Mouse (Mus musculus) ovary, postnatal 10 days (tissue): ENCODE measurements around the gene P3h4.

Experiments used
- DNase-seq: peaks from one replicate; pipeline ENCODE4 v3.0.0; 2022; ENCODE audit warnings: low spot score

The P3h4 gene

DNA sequence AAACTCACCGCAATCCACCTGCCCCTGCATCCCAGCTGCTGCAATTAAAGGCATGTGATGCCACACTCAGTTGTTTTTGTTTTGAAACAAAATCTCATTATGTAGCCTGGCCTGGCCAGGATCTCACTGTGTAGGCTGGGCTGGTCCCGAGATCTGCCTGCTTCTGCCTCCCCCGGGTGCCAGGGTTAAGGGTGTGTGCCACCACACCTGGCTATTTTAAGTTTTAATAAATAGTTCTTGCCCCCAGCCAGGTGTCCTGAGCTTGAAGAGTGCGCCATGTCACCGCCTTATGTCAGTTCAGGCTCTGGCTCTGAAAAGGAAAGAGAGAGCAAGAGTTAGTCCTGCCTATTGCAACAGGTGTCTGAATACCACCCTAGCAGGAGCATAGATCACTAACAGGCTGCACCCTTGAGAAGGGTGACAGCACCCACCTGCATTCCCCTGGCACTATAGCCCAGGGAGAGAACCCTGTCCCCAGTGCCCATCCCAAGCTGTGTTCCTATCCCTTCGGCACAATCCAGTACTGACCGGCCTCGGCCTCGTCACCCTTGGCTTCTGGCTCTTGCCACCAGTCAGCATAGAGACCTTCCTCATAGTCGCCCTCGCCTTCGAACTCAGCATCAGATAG is 5.7 kb downstream of the P3h4 start:
- DNase-seq = no peak

DNA sequence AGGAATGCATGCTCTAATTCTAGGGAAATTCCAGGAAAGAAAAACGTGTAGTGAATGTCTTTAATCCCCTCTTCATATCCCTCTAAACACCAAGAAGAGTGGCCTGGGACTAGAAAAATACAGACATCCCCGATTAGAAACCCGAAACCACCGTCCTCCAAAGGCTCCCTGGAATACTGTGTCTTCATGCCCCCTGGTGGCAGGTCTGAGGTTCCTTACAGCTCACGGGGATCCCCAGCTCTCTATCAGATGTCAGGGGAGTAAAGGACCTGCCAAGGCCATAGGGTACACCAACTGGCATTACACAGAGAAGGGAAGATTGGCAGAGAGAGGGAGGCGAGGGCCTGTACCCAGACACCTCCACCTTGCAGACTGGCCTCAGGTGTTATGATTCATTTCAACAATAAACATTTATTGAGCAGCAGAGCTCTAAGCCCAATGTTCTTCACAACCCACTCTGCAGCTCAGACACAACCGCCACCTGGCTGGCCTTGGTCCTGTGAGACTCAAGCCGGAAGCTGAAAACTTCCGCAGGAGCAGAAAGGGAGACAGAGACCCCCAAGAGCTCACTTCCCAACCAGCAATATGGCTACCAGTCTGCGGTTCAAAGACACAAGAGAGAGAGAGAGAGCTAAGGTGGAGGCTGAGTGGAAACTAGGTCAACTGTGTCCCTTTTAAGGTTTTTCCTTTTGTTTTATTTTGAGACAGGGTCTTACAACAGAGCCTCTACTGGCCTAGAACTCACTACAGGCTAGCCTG is 6.4 kb downstream of the P3h4 start:
- no peak for DNase-seq

DNA sequence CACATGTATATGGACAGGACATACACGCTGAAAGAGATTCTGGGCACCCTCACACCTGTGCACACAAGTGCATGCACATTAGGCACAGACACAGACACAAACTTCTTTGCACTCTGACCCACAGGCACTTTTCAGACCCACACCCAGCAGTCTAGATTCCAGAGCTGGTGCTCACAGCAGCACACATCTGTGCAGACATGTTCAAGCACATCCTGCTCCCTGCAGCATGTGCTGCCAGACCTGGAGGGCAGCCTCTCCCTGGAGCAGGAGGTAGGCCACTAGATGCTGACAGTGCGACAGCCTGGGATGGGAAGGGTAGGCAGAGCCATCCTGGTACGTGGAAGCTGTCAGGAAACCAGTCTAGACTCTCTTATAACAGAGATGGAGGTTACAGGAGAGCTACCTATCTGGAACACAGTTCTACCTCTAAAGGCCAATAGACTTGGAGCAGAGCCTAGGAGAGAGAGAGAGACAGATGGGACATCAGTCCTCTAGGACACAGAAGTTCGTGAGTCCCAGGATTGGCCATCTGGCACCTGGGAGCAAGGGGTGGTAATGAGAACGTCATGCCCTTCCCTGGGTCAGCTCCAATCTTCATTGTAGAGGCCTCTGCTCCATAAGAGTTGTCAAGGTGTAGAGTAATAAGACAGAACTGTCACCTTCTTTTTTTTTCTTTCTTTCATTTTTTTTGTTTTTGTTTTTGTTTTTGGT is 7.5 kb downstream of the P3h4 start:
- DNase-seq = no peak

DNA sequence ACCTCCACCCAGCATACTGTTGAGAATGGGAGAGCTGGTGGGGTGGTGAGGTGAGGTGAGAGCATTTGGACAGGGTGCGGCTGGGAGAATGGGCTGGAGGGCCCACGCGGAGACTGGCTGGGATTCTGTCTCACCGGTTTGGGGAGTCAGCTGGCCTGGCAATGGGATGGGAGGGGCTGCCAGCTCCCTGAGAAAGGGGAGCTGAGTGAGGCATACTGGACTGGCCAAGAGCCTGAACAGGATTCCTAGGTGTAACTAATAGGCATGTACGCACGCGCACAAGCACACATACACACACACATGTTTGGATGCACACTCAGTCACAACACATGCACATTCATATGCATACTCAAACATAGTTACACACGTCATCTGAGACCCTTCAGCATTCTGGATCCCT is 8.4 kb downstream of the P3h4 start:
- DNase-seq = no peak

DNA sequence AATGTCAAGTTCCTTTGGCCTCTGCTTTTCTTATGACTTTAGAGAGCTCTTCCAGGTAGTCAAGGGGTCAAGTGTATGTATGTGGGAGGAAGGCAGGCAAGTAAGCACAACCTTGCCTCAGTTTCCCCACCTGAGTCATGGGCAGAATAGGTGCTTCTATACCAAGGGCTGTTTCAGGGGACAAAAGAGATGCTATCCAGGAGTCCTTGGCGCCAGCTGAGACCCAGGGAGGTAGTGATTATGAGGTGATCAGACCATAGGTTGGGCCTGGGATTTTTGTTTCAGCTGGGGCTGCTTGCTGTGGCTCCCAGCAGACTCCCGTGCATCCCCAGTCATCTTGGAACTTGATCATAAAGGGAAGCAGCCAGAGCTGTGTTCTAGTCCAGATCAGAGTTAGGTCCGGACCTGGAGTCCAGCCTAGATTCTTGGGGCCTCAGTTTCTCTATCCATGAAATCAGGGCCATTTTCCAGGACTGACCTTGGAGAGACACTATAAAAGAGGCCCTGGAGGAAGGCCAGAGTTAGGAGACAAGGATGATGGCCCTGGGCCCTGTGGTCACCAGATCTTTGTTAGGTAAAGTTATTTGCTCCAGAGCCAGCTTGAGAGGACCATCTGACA is 10.1 kb downstream of the P3h4 start:
- no peak for DNase-seq

DNA sequence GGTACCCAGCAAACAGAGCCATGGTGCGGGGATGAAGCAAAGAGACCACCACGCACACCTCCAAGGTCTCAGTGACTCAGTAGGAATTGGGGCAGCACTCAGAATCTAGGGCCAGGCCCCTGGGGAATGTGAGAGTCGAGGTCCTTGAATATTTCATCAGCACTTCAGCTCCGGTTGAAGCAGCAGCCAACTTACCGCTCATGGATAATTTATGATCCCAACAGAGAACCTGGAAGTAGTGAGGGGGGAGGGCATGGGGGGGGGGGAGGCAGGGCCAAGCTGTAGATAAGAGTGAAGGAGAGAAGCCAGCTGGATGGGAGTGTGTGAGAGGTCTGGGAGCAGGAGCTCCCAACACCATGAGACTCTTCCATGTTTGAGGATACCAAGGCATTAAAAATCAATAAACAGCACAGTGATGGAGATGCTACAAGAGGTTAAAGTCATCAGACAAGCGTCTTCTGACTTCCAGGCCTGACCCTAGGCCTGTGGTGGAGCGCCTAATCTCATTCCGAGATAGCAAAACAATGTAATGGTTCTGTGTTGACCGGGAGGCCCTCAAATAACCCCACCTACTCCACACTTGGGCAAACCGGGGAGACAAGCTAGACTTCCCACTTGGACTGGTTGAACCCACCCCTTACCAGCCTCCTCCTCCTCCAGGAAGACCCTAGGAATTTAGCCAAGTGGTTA is 11.0 kb downstream of the P3h4 start:
- DNase-seq = no peak

DNA sequence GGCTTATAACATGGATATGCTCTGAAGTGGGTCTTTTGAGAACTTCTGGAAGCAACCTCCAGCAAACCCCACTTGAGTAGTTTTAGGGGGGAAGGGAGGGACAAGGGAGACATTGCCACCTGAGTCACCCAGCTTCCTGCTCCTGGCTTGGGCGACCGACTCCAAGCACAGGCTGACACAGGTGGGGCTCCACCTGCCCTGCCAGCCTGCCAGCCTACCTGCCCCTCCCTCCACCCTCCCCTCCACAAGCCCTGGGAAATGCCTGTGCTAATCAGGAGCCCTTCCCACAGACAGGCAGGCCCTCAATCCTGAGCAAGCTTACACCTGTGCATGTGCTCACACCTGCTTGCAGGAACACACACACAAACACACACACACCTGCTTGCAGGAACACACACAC is 12.0 kb downstream of the P3h4 start:
- no peak for DNase-seq

DNA sequence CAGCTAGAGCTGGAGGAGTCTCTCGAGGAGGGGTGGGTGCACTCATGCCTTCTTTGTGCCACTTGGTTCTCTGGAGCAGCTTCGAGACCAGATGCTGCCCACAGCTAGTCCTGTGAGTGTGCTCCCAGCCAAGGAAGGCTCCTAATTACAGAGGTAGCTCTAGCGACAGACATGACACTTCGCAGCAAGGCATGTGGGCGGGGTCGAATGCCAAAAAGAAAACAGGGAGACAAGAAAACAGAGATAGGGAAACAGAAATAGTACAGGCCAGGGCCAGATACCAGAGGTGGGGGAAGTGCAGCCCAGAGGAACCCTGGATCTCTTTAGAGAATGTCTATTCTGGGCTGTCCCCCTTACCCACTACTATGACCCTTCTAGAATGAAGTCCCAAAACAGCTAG is 12.4 kb downstream of the P3h4 start:
- no peak for DNase-seq

DNA sequence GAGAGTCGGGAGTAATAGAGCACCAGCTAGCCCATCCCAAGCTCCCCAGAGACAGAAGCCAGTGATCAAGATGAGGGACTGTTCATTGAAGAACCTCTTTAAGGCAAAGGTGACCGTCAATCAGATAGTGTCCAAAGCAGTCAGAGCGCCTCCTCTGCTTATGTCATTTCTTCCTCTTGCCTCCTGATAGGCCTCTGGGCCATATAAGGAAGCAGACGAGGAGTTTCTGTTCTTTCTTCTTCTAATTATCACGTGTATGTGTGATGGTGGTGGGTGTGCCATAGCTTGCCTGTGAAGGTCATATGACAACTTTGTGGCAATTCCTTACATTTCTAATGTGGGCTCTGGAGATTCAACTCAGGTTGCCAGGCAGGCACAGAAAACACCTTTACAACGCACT is 13.8 kb downstream of the P3h4 start:
- no peak for DNase-seq

DNA sequence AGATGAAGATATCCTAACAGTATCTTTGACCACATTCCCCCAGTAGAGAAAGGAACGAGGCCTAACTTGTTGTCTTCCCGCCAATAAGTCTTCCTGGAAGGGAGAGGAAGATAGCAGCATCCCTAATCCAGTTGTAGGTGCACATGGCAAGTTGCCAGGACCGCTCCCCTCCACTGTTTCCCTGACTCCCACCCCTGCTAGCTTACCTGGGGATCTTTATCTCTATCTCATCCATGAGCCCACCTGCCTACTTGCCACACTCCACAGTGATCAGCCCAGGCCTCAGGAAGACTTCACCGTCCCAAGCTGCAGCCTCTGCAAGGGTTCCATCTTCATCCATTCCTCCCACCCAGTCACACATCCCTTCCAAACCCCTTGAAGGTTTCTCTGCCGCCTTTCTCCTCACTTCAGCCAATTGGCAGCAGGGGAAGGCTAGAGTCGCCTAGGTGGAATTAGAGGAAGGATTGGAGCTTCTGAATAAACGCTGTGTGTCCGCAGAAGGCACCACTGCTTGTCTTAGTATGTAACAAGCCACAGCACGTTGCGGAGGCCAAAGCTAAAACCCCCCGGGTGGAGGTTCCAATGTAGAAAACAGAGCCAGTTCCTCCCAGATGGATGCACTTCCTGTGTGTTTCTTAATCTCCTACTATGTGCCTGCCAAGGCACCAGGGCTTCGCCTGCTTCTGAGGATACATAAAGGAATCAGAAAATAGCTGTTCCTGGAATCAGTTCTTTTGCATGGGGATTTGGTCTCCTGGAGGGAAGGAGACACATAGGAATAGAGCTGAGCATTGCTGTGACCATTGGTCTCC is 14.7 kb downstream of the P3h4 start:
- no peak for DNase-seq

DNA sequence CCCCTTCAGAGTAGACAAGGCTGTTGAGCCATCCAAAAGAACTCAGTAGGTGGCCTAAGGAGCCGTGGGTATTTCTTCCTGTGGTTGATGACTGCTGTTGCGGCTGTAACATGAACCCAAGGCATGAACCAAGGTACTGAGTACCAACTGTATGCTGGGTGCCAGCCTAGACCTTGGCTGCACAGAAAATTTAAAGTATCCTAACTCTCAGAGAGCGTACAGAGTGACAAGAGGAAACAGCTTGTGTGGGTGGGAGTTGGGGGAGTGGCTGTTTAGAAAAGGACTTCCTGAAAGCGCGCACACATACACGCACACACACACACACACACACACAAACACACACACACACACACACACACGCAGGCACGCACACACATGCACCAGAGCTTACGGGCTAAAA is 15.3 kb downstream of the P3h4 start:
- DNase-seq = no peak

DNA sequence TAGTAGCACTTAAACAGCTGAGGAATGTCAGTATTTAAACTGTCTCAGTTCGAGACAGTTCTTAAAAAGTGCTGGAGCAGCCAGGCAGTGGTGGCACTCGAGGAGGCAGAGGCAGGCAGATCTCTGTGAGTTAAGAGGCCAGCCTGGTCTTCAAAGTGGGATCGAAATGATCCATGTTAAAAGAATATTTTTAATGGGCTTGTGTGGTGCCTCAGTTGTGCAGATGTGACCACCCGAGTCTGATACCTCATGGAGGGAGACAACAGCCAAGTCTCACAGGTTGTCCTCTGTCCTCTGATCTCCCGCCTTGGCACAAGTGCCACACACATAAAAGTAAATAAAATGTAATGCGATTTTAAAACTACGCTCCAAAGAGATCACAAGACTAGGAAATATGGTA is 16.1 kb downstream of the P3h4 start:
- DNase-seq = no peak

DNA sequence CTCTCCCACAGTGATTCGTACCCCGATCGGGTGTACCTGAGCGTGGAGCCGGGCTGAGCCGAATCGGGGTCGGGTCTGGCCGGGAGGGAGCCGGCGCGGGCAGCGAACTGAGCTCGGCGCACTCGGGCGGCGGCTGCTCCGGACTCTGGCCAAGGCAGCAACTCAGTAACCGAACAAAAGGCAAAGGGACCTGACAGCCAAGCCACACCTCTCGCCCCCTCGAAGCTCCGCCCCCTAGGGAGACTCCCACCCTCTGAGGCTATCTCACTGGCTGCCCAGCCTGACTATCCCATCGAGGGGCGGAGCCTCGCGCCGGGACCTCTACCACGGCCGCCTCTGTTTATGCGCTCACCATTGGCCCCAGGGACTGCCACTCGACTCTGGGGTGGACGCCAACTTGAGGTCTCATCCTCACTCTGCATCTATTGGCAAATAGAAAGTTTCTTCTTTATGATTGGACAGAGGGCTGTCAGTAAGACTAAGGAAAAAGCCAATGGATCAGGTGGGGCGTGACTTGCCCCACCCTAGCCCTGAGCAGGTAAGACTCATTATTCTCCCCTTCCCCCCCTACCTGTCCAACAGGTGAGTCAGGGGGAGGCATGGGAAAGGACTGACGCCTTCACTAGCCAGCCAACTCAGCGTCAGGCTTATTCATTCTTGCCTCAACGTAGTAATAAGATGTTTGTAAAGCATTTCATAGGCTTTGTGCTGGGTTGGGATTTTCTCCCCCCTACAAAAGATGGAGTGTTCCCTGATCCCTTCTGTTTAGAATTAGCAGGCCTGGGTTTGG is 16.8 kb downstream of the P3h4 start, which contains the start of gene Jup:
Gene Jup (minus strand): TSS at position 164 of the 790 bp plus-strand sequence.
- DNase-seq = peak; percentile 95

DNA sequence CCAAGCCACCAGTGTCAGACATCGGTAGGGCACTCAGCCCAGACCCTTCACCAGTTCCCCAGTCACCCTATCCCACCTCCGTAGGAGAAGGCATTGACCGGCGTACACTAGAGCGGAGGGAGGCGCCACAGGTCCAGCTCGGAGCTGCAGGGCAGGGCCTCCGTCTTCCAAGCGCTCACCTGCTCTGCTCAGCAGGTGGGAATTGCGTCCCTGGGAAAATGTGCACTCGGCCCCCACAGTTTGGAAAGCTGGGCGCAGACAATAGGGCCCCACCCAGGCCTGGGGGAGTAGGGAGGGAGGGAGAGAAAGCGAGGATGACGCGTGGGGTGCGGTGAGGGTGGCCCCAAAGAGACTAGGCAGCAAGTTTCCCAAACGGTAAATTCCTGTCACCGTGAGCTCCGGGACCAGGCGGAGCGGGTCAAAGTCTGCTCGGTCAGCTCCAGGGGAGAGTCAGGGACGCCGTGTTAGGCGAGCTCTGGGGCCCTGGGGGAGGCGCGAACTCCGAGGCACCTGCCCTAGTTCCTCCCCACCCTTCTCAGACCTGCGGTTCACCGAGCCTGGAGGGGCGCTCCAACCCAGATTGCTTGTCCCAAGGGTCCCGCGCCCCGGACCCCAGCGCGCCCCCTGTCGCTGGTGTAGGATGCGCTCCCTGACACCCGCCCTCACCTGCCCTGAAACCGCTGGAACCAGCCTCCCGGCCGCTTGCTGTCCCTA is 17.6 kb downstream of the P3h4 start:
- no peak for DNase-seq

DNA sequence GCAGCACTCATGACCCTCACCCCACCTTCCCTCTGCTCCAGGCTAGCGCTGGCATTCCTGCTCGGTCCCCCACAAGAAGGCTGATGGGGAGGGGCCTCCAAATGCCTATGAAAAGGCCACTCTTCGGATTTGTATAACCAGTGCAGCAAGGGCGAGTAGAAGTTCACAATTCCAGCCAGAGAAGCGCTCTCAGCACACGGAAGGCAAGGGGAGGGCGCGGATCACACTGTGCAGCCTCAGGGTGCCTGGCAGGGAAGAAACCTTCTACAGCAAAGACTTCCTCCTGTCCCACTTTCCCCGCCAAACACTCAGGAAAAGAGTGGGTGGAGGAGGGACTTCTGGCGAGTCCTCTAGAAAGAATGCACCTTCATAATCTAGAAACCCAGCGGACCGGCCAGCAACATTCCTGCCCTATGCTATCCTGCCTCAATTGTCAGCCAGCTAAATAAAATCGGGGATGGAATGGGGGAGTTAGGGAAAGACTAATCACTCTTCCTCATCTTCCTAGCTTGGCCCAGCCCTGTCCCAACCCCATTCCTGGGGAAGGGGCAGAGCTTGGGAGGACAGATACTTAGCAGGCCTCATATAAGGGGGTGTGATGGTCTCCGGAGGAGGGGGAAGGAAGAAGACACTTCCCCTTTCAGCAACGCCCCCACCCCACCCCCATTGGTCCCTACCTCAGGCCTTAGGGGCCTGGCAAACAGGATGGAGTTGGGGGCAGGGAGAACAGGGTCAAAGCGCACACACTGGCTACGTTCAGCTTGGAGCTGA is 18.6 kb downstream of the P3h4 start:
- no peak for DNase-seq

DNA sequence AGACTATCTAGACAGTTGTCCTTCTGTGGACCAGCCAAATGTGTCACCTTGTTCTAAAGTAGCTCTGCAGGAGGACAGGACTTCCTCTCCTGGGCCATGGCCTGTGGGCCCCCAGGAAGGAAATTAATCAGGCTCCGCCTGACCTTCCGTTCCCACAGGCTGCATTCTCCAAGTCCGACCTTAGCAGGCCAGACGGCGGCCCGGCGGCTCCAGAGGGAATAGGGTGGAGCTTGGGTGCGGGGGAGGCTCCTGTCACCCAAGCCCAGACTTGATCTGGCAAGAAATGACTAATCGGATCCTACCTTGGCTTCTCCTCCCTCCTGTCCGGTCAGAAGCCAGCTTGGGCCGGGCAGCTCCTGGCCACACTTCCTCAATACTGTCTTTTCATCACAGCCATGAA is 19.4 kb downstream of the P3h4 start:
- DNase-seq = no peak

DNA sequence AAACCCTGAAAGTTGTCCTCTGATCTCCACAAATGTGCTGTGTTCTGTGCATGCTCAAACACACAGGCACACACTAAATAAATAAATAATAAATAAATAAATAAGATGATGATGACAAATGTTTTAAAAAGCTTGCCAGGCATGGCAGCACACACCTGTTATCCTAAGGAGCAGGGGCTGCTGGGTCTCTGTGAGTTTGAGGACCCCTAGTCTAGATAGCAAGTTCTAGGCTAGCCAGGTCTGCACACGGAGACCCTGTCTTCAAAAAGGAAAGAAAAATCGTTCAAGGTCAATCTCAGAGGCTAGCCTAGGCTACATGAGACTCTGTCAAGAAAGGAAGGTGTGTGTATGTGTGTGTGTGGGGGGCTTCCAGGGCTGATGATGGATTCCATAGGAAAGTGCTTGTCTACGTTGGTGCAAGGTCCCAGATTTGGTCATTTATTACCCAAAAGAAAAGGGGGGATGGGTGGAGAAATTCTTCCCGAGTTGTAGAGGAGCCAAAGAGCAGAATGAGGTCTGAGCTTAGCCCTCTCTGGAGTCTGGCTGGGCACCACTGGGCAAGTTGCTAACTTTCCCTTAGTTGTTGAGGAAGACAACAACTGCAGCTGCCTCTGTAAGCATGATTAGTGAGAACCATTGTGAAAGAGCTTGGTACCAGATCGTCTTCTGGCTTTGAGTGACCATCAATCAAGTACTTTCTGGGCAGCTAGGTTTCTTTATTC is 20.1 kb downstream of the P3h4 start:
- DNase-seq = no peak

DNA sequence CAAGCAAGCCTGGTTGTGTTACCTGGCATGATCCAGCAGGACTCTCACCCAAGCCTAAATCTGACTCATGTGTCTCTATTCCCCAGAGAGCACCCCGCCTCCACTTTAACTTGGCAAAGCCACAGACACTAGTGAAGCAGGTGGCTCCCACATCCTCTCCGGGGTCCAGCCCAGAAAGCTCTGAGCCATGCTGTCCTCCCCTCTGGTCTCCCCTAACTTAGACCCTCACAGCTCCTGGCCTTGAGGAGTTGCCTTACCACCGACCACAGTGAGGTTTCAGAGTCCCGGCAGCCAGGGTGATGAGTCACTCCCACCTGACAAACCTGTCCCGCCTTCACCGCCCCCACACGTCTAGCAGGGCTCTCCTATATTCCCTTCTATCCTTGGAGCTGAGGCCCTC is 20.9 kb downstream of the P3h4 start:
- no peak for DNase-seq
